Mouse (Mus musculus) hindbrain, embryonic 14.5 days (tissue): ENCODE results near the gene Ier5l. TPM values are rescaled to one million over a fixed set of nuclear protein-coding genes. Genes with fewer than 3 reads are reported as not detected.

Experiments
- ATAC-seq: fragments of 200-750 bp; cut with Nextera tagmentation; 2 replicates; pipeline ENCODE4 v1.8.0; 2017; ENCODE audit warnings: moderate number of reproducible peaks, mild to moderate bottlenecking, moderate TSS enrichment, moderate library complexity; ENCODE audit not compliant: low FRiP score
- DNase-seq: peaks from one replicate; pipeline ENCODE4 v3.0.0-alpha.2; 2015; ENCODE audit warnings: low spot score
- H3K27ac ChIP-seq: fragments of 300-500 bp; sonication (generic); 2 replicates; pipeline ENCODE4 v1.5.1; 2014; ENCODE audit warnings: mild to moderate bottlenecking, moderate library complexity
- H3K27me3 ChIP-seq: fragments of 300-500 bp; sonication (generic); 2 replicates; pipeline ENCODE4 v1.6.1; 2014; ENCODE audit warnings: mild to moderate bottlenecking, low read length, mixed read lengths; ENCODE audit not compliant: control insufficient read depth, insufficient read depth
- H3K36me3 ChIP-seq: fragments of 300-500 bp; sonication (generic); replicated peaks from 2 replicates; pipeline ENCODE4 v1.6.1; 2014; ENCODE audit not compliant: control insufficient read depth, insufficient read depth
- H3K4me1 ChIP-seq: fragments of 300-500 bp; sonication (generic); replicated peaks from 2 replicates; pipeline ENCODE4 v1.6.1; 2014; ENCODE audit warnings: antibody characterized with exemption, low read length, mixed read lengths; ENCODE audit not compliant: control insufficient read depth, insufficient read depth
- H3K4me2 ChIP-seq: fragments of 300-500 bp; sonication (generic); replicated peaks from 2 replicates; pipeline ENCODE4 v1.6.1; 2014; ENCODE audit warnings: mild to moderate bottlenecking, moderate library complexity
- H3K4me3 ChIP-seq: fragments of 300-500 bp; sonication (generic); replicated peaks from 2 replicates; pipeline ENCODE4 v1.5.1; 2014; ENCODE audit warnings: mild to moderate bottlenecking, low read length
- H3K9ac ChIP-seq: fragments of 300-500 bp; sonication (generic); 2 replicates; pipeline ENCODE4 v1.6.1; 2014
- H3K9me3 ChIP-seq: fragments of 300-500 bp; sonication (generic); 2 replicates; pipeline ENCODE4 v1.6.1; 2016; ENCODE audit warnings: low read length; ENCODE audit not compliant: control insufficient read depth
- WGBS: fragments of 180-500 bp; shearing (Covaris S2); extraction: QIAGEN DNeasy Blood & Tissue Kit; methylation state at CpG from one replicate; pipeline ENCODE4 v1.1.7; 2014; 5-methylcytosine and 5-hydroxymethylcytosine counted together
- polyA plus RNA-seq: library from polyadenylated mRNA; unstranded; fragments of >200 nt; fragmentation: Nextera tagmentation; extraction: Ambion mirVana; gene quantifications from 2 replicates; pipeline ENCODE4 v1.2.1, GENCODE M21; 2014

The Ier5l gene
- polyA plus RNA-seq, 1 experiment from 2014 or later = 2.7 TPM

- H3K27ac ChIP-seq = peak overlapping the region; percentile 90
- DNase-seq (peak; percentile 74), ATAC-seq (no peak)
- peak overlapping the region; percentile 89 for H3K4me3 ChIP-seq
- H3K27me3 ChIP-seq = no peaks in the 10 kb centered on the region
- peak overlapping the region; percentile 95 for H3K9ac ChIP-seq
- WGBS = under 1% methylated on average over 44 of the region's 51 CpGs
- H3K9me3 ChIP-seq = no peaks in the 10 kb centered on the region
- peak overlapping the region; percentile 98 for H3K4me2 ChIP-seq
- peaks cover 20% of the 10 kb centered on the region for H3K4me1 ChIP-seq
- H3K36me3 ChIP-seq = no peaks in the 10 kb centered on the region
These were observed 2.0 kb downstream of the Ier5l start for GRCm38 (mm10) chr2:30471795-30472720.

GRCm38 (mm10) chr2:30471051-30471450 is 3.0 kb downstream of the Ier5l start:
- Histone ChIP-seq H3K9ac (peak overlapping the region; percentile 95), H3K27ac (peak overlapping the region; percentile 90), H3K4me1 (peaks cover 20% of the 10 kb centered on the region), H3K36me3 (no peaks in the 10 kb centered on the region), H3K27me3 (no peaks in the 10 kb centered on the region), H3K4me2 (peak overlapping the region; percentile 98), H3K4me3 (peak overlapping the region; percentile 89), H3K9me3 (no peaks in the 10 kb centered on the region)
- ATAC-seq = no peak
- WGBS = 4% methylated on average over 8 of the region's 8 CpGs
- DNase-seq = no peak

- Histone ChIP-seq H3K9me3 (no peaks in the 10 kb centered on the region), H3K4me3 (peak overlapping the region; percentile 89), H3K27me3 (no peaks in the 10 kb centered on the region), H3K4me1 (peaks cover 20% of the 10 kb centered on the region), H3K27ac (peak overlapping the region; percentile 81), H3K9ac (peak overlapping the region; percentile 68), H3K36me3 (no peaks in the 10 kb centered on the region), H3K4me2 (peak overlapping the region; percentile 98)
- ATAC-seq (0 out of 2 replicates have a peak, but pooled peaks have one; percentile 10), DNase-seq (peak; percentile 72)
- WGBS = under 1% methylated on average over 46 of the region's 46 CpGs
These were observed 3.7 kb downstream of the Ier5l start for GRCm38 (mm10) chr2:30470143-30470946.

GRCm38 (mm10) chr2:30469796-30470142 is 4.2 kb downstream of the Ier5l start:
- WGBS = 0% methylated on average over 19 of the region's 19 CpGs
- peak overlapping the region; percentile 81 for H3K27ac ChIP-seq
- DNase-seq (peak; percentile 92), ATAC-seq (peak; percentile 28)
- H3K36me3 ChIP-seq = no peaks in the 10 kb centered on the region
- H3K9me3 ChIP-seq = no peaks in the 10 kb centered on the region
- H3K9ac ChIP-seq = peak overlapping the region; percentile 68
- peaks cover 20% of the 10 kb centered on the region for H3K4me1 ChIP-seq
- peak overlapping the region; percentile 89 for H3K4me3 ChIP-seq
- H3K27me3 ChIP-seq = no peaks in the 10 kb centered on the region
- peak overlapping the region; percentile 98 for H3K4me2 ChIP-seq

GRCm38 (mm10) chr2:30469009-30469408 is 5.0 kb downstream of the Ier5l start:
- Histone ChIP-seq H3K4me1 (peaks cover 15% of the 10 kb centered on the region), H3K27me3 (no peaks in the 10 kb centered on the region), H3K27ac (no peak overlapping the region; the same call in 1 of the 2 replicates), H3K4me3 (peak overlapping the region; percentile 89), H3K4me2 (peak overlapping the region; percentile 98), H3K9ac (peak overlapping the region; percentile 68), H3K9me3 (no peaks in the 10 kb centered on the region), H3K36me3 (no peaks in the 10 kb centered on the region)
- 52% methylated on average over 6 of the region's 6 CpGs for WGBS
- no peak for ATAC-seq
- no peak for DNase-seq

- H3K4me2 ChIP-seq = no peak overlapping the region
- 73% methylated on average over 4 of the region's 4 CpGs for WGBS
- no peaks in the 10 kb centered on the region for H3K27me3 ChIP-seq
- ATAC-seq (no peak), DNase-seq (no peak)
- H3K4me3 ChIP-seq = no peak overlapping the region
- H3K36me3 ChIP-seq = no peaks in the 10 kb centered on the region
- H3K4me1 ChIP-seq = peaks cover 21% of the 10 kb centered on the region
- no peaks in the 10 kb centered on the region for H3K9me3 ChIP-seq
- no peak overlapping the region for H3K9ac ChIP-seq
- no peak overlapping the region for H3K27ac ChIP-seq
These were observed 7.2 kb downstream of the Ier5l start for GRCm38 (mm10) chr2:30466787-30467186.

- Histone ChIP-seq H3K4me2 (peak overlapping the region; percentile 43), H3K9me3 (no peaks in the 10 kb centered on the region), H3K9ac (no peak overlapping the region), H3K27ac (no peak overlapping the region), H3K4me1 (peaks cover 13% of the 10 kb centered on the region), H3K4me3 (peak overlapping the region; percentile 1; the same call in 1 of the 2 replicates), H3K27me3 (no peaks in the 10 kb centered on the region), H3K36me3 (no peaks in the 10 kb centered on the region)
- ATAC-seq = no peak
- WGBS = 68% methylated on average over 5 of the region's 5 CpGs
- DNase-seq = no peak
These were observed 9.6 kb downstream of the Ier5l start for GRCm38 (mm10) chr2:30464411-30464810.

- DNase-seq (peak; percentile 48), ATAC-seq (peak; percentile 64)
- Histone ChIP-seq H3K27me3 (no peaks in the 10 kb centered on the region), H3K4me1 (peaks cover 9% of the 10 kb centered on the region), H3K9me3 (no peaks in the 10 kb centered on the region), H3K27ac (no peak overlapping the region), H3K4me2 (peak overlapping the region; percentile 43), H3K9ac (peak overlapping the region; percentile 40), H3K36me3 (no peaks in the 10 kb centered on the region), H3K4me3 (peak overlapping the region; percentile 1)
- 1% methylated on average over 9 of the region's 9 CpGs for WGBS
These were observed 10.1 kb downstream of the Ier5l start for GRCm38 (mm10) chr2:30463904-30464330.

GRCm38 (mm10) chr2:30463341-30463761 is 10.7 kb downstream of the Ier5l start:
- Histone ChIP-seq H3K4me1 (peaks cover 5% of the 10 kb centered on the region), H3K27ac (no peak overlapping the region), H3K4me3 (no peak overlapping the region), H3K9me3 (no peaks in the 10 kb centered on the region), H3K36me3 (no peaks in the 10 kb centered on the region), H3K9ac (peak overlapping the region; percentile 40), H3K4me2 (peak overlapping the region; percentile 43), H3K27me3 (no peaks in the 10 kb centered on the region)
- no peak for ATAC-seq
- WGBS = 32% methylated on average over 5 of the region's 5 CpGs
- no peak for DNase-seq
